Mouse (Mus musculus) E14TG2a.4 (cell line): ENCODE measurements around the gene Lgals4.
A peak's percentile ranks its signal among the peaks of the same experiment; 100 is the strongest.

Experiments used
- CTCF ChIP-seq: conservative IDR thresholded peaks from 2 replicates; pipeline ENCODE4 v1.5.1; 2014; ENCODE audit warnings: low read length
- NANOG ChIP-seq: IDR thresholded peaks from 2 replicates; pipeline ENCODE4 v1.6.1; 2014; ENCODE audit warnings: borderline replicate concordance, low read length, mixed read lengths
- POU5F1 ChIP-seq: IDR thresholded peaks from 2 replicates; pipeline ENCODE4 v1.6.1; 2014; ENCODE audit warnings: low read length, borderline replicate concordance

GRCm38 (mm10) chr7:28825686-28826401 lies 7.8 kb upstream of the Lgals4 start:
- 0 out of 2 replicates have a peak, but pooled peaks have one; percentile 11 for TF ChIP-seq CTCF
- TF ChIP-seq NANOG: no peak
- TF ChIP-seq POU5F1: no peak
